Mouse (Mus musculus) ES-CJ7 (cell line): ENCODE measurements around the gene Mnx1.

Experiments
- DNase-seq: peaks from one replicate; pipeline ENCODE4 v3.0.0; 2011; ENCODE audit warnings: low read depth, low spot score

The Mnx1 gene

GRCm38 (mm10) chr5:29478208-29479197 is at the start of gene Mnx1:
Mnx1 (minus strand) TSS chr5:29478470.
- peak; percentile 87 for DNase-seq

GRCm38 (mm10) chr5:29516432-29516831 is 38.2 kb upstream of the Mnx1 start:
- DNase-seq, result no peak

- no peak for DNase-seq
These were observed 37.6 kb upstream of the Mnx1 start for GRCm38 (mm10) chr5:29515888-29516287.

- no peak for DNase-seq
These were observed 28.7 kb upstream of the Mnx1 start for GRCm38 (mm10) chr5:29507013-29507412.

GRCm38 (mm10) chr5:29487321-29487720 is 9.1 kb upstream of the Mnx1 start:
- no peak for DNase-seq

GRCm38 (mm10) chr5:29485941-29486320 is 7.7 kb upstream of the Mnx1 start:
- no peak for DNase-seq

- DNase-seq, result peak; percentile 34
These were observed 7.0 kb upstream of the Mnx1 start for GRCm38 (mm10) chr5:29484965-29485940.

GRCm38 (mm10) chr5:29483801-29484200 is 5.5 kb upstream of the Mnx1 start:
- DNase-seq, result no peak

- peak; percentile 66 for DNase-seq
These were observed 926 bp upstream of the Mnx1 start for GRCm38 (mm10) chr5:29479198-29479593.

GRCm38 (mm10) chr5:29477474-29478207 is 629 bp downstream of the Mnx1 start:
- DNase-seq, result no peak

- no peak for DNase-seq
These were observed 2.2 kb downstream of the Mnx1 start for GRCm38 (mm10) chr5:29476021-29476420.

- DNase-seq, result no peak
These were observed 2.7 kb downstream of the Mnx1 start for GRCm38 (mm10) chr5:29475556-29475955.

- DNase-seq, result no peak
These were observed 3.2 kb downstream of the Mnx1 start for GRCm38 (mm10) chr5:29475041-29475440.

- no peak for DNase-seq
These were observed 3.9 kb downstream of the Mnx1 start for GRCm38 (mm10) chr5:29474246-29474960.

GRCm38 (mm10) chr5:29473551-29474245 is 4.6 kb downstream of the Mnx1 start:
- DNase-seq, result no peak

GRCm38 (mm10) chr5:29471855-29472665 is 6.2 kb downstream of the Mnx1 start:
- no peak for DNase-seq

GRCm38 (mm10) chr5:29471396-29471795 is 6.9 kb downstream of the Mnx1 start:
- DNase-seq, result no peak

GRCm38 (mm10) chr5:29470851-29471394 is 7.3 kb downstream of the Mnx1 start:
- no peak for DNase-seq

GRCm38 (mm10) chr5:29470271-29470670 is 8.0 kb downstream of the Mnx1 start:
- no peak for DNase-seq
